Mouse (Mus musculus) hindbrain, postnatal 0 days (tissue): ENCODE measurements around the gene Iqcc. TPM values are rescaled to one million over a fixed set of nuclear protein-coding genes. Genes with fewer than 3 reads are reported as not detected.

Source experiments
- ATAC-seq: fragments of 200-750 bp; cut with Nextera tagmentation; 2 replicates; pipeline ENCODE4 v1.8.0; 2017; ENCODE audit warnings: mild to moderate bottlenecking, moderate TSS enrichment, moderate library complexity
- DNase-seq: peaks from one replicate; pipeline ENCODE4 v3.0.0-alpha.2; 2015; ENCODE audit warnings: low spot score
- H3K27ac ChIP-seq: fragments of 300-500 bp; sonication (generic); 2 replicates; pipeline ENCODE4 v1.5.1; 2014; ENCODE audit warnings: mild to moderate bottlenecking
- H3K27me3 ChIP-seq: fragments of 300-500 bp; sonication (generic); 2 replicates; pipeline ENCODE4 v1.6.1; 2014; ENCODE audit warnings: low read length, mixed read lengths; ENCODE audit not compliant: insufficient read depth
- H3K36me3 ChIP-seq: fragments of 300-500 bp; sonication (generic); 2 replicates; pipeline ENCODE4 v1.6.1; 2014; ENCODE audit warnings: low read length, mixed read lengths; ENCODE audit not compliant: insufficient read depth
- H3K4me1 ChIP-seq: fragments of 300-500 bp; sonication (generic); 2 replicates; pipeline ENCODE4 v1.6.1; 2014; ENCODE audit warnings: antibody characterized with exemption, low read length, mixed read lengths; ENCODE audit not compliant: insufficient read depth
- H3K4me2 ChIP-seq: fragments of 300-500 bp; sonication (generic); 2 replicates; pipeline ENCODE4 v1.6.1; 2014; ENCODE audit warnings: low read depth, mild to moderate bottlenecking, low read length, moderate library complexity, mixed read lengths
- H3K4me3 ChIP-seq: fragments of 300-500 bp; sonication (generic); 2 replicates; pipeline ENCODE4 v1.5.1; 2014; ENCODE audit warnings: low read length
- H3K9ac ChIP-seq: fragments of 300-500 bp; sonication (generic); replicated peaks from 2 replicates; pipeline ENCODE4 v1.6.1; 2014; ENCODE audit warnings: mild to moderate bottlenecking, low read length, moderate library complexity, mixed read lengths
- H3K9me3 ChIP-seq: fragments of 300-500 bp; sonication (generic); 2 replicates; pipeline ENCODE4 v1.6.1; 2016; ENCODE audit warnings: low read length, mixed read lengths
- CTCF ChIP-seq: IDR thresholded peaks from 2 replicates; pipeline ENCODE4 v1.5.1; 2016; ENCODE audit warnings: antibody characterized with exemption, control low read depth, low read depth
- WGBS: fragments of 180-500 bp; shearing (Covaris S2); extraction: QIAGEN DNeasy Blood & Tissue Kit; methylation state at CpG from one replicate; pipeline ENCODE4 v1.1.7; 2014; 5-methylcytosine and 5-hydroxymethylcytosine counted together
- polyA plus RNA-seq: library from polyadenylated mRNA; unstranded; fragments of >200 nt; fragmentation: Nextera tagmentation; extraction: Ambion mirVana; gene quantifications from 2 replicates; pipeline ENCODE4 v1.2.1, GENCODE M21; 2015
- total RNA-seq: library from RNA; depleted of rRNA; stranded (reverse); fragments of >200 nt; gene quantifications from 2 replicates; pipeline ENCODE4 v1.2.3, GENCODE M21; 2014

The Iqcc gene
- total and polyA plus RNA-seq, 2 experiments from 2014 or later = 12.0 to 21.1 TPM

- no peak overlapping the region for H3K27ac ChIP-seq
- no peak for ATAC-seq
- H3K4me2 ChIP-seq = peak overlapping the region; percentile 72; the same call in 1 of the 2 replicates
- H3K4me1 ChIP-seq = peaks cover 15% of the 10 kb centered on the region
- WGBS = 44% methylated on average over 5 of the region's 5 CpGs
- peaks cover 30% of the 10 kb centered on the region for H3K36me3 ChIP-seq
- no peaks in the 10 kb centered on the region for H3K27me3 ChIP-seq
- DNase-seq = peak; percentile 23
- TF ChIP-seq CTCF = no peak
- H3K9me3 ChIP-seq = no peaks in the 10 kb centered on the region
- H3K9ac ChIP-seq = no peak overlapping the region
- H3K4me3 ChIP-seq = no peak overlapping the region
Measured at GRCm38 (mm10) chr4:129641756-129642155, 22.9 kb upstream of the Iqcc start.

DNA sequence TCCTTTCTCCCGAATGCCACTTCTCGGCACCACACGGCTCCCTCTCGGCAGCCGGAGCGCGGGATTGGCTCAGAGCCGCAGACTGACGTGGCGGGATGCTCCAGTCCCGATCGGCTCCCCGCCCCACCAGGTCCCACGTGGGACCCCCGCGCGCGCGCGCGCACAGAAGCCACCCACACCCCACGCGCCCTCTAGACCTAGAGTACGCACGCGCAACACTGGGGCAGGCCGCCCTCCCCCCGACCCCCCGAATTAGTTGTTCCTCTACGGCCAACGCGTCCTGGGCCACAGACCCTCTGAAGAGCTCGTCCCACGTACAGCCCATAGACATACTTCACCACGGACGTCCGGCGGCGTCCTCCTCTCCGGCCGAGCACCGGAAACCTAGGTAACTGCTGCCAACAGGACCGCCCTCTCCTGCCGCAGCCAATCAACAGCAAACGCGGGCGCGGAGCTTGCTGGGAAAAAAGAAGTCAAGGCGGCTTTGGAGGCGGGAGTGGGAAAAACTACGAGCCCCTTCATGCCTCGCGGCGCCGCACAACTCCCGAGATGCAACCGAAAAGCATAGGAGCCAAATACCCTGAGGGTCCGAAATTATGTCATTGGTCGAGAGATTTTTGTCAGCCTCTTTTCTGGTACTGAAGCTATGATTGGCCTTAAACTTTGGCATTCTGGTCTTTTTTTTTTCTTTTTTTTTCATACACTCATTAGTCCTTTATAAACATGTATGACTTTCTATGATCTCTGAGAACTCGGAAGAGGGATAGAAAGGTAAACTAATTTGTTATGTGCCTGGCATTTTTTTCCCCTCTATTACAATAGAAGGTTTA lies 22.0 kb upstream of the Iqcc start, which contains the start of gene Txlna:
TSS of gene Txlna (minus strand) at position 428 of the 830 bp plus-strand sequence.
- Histone ChIP-seq H3K4me3 (peak within 1 kb of the TSS; percentile 64), H3K4me1 (peaks cover 15% of the 10 kb centered on the region), H3K9ac (peak within 1 kb of the TSS; percentile 76), H3K36me3 (peaks cover 31% of the 10 kb centered on the region), H3K27me3 (no peaks in the 10 kb centered on the region), H3K9me3 (no peaks in the 10 kb centered on the region), H3K4me2 (peak within 1 kb of the TSS; percentile 72), H3K27ac (peak within 1 kb of the TSS; percentile 91)
- TF ChIP-seq CTCF = no peak
- peak; percentile 95 for ATAC-seq
- under 1% methylated on average over 60 of the region's 60 CpGs for WGBS
- DNase-seq = peak; percentile 99

DNA sequence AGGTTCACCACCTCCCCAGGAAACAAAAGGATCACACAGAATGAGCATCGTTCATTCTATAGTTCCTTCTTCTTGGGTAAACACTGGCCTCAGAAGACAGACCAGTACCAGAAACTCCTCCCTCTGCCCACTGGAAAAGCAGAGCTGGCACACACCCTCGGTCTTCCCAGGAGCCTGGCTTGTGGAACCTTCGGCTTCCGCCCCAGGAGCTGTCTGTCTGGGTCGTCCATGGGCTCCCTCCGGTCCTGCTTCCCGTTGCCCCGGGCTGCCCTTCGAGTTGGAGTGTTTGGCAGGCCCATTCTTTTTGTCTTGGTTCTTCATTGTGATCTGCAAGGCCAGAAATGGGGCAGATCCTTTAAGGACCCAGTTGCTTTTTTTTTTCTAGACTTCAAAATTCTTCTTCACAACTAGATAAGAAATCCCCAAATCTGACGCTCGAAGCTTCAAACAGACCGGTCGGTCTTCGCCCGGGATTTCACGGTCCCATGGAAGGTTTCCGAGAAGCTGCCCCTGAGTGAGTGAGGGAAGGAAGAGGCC lies 21.3 kb upstream of the Iqcc start:
- WGBS = 3% methylated on average over 17 of the region's 17 CpGs
- peak overlapping the region; percentile 91 for H3K27ac ChIP-seq
- TF ChIP-seq CTCF = no peak
- peak overlapping the region; percentile 72 for H3K4me2 ChIP-seq
- H3K9ac ChIP-seq = peak overlapping the region; percentile 76
- H3K36me3 ChIP-seq = peaks cover 32% of the 10 kb centered on the region
- ATAC-seq = no peak; the same call in 1 of the 2 replicates
- peak; percentile 41 for DNase-seq
- H3K27me3 ChIP-seq = no peaks in the 10 kb centered on the region
- no peaks in the 10 kb centered on the region for H3K9me3 ChIP-seq
- H3K4me1 ChIP-seq = peaks cover 15% of the 10 kb centered on the region
- H3K4me3 ChIP-seq = peak overlapping the region; percentile 64

DNA sequence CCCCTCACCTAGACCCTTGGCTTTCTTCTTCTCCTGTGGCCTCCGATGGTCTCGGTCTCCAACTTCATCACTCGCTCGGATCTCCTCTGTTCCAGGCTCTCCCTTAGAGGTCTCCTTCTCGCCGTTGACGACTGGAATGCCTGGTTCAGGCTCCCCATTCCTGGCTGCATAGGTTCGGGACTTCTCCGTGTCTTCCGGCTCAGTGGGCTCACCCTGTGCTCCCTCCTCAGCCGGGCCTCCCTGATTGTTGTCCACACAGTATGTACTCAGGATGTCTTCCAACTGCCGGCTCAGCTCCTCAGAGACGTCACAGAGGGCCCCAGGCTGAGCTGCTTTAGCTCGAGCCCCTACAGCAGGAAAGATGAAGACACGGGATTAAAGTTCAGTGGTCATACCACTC lies 20.3 kb upstream of the Iqcc start:
- Histone ChIP-seq H3K9me3 (no peaks in the 10 kb centered on the region), H3K27me3 (no peaks in the 10 kb centered on the region), H3K4me2 (peak overlapping the region; percentile 72), H3K4me3 (peak overlapping the region; percentile 64; the same call in 1 of the 2 replicates), H3K27ac (no peak overlapping the region), H3K9ac (0 out of 2 replicates have a peak overlapping the region, but pooled peaks have one; percentile 76), H3K4me1 (peaks cover 15% of the 10 kb centered on the region), H3K36me3 (peaks cover 35% of the 10 kb centered on the region)
- DNase-seq (no peak), ATAC-seq (no peak)
- no peak for TF ChIP-seq CTCF
- 72% methylated on average over 15 of the region's 15 CpGs for WGBS

- H3K4me3 ChIP-seq = no peak overlapping the region
- H3K4me1 ChIP-seq = 0 out of 2 replicates have a peak, but pooled peaks cover 5% of the 10 kb centered on the region
- no peaks in the 10 kb centered on the region for H3K9me3 ChIP-seq
- WGBS = 94% methylated on average over 6 of the region's 6 CpGs
- DNase-seq = no peak
- no peak for TF ChIP-seq CTCF
- peaks cover 82% of the 10 kb centered on the region for H3K36me3 ChIP-seq
- H3K27ac ChIP-seq = no peak overlapping the region
- ATAC-seq = no peak
- no peak overlapping the region for H3K9ac ChIP-seq
- H3K4me2 ChIP-seq = no peak overlapping the region
- H3K27me3 ChIP-seq = no peaks in the 10 kb centered on the region
Measured at GRCm38 (mm10) chr4:129633852-129634251, 15.0 kb upstream of the Iqcc start.

GRCm38 (mm10) chr4:129631867-129632266 lies 13.0 kb upstream of the Iqcc start:
- Histone ChIP-seq H3K4me1 (no peaks in the 10 kb centered on the region), H3K4me3 (no peak overlapping the region), H3K36me3 (peaks cover 94% of the 10 kb centered on the region), H3K4me2 (no peak overlapping the region), H3K9me3 (no peaks in the 10 kb centered on the region), H3K27me3 (no peaks in the 10 kb centered on the region), H3K27ac (no peak overlapping the region), H3K9ac (no peak overlapping the region)
- no peak for TF ChIP-seq CTCF
- 90% methylated on average over 12 of the region's 12 CpGs for WGBS
- ATAC-seq = no peak
- DNase-seq = no peak
